Mouse (Mus musculus): ENCODE results near the gene Ddx18. TPM values are rescaled to one million over a fixed set of nuclear protein-coding genes. Genes with fewer than 3 reads are reported as not detected.

Ddx18 gene
- 52.7 and 60.1 TPM in 2 replicates for polyA plus RNA-seq (2012; rRNA removed)

GRCm38 (mm10) chr1:121567521-121568489, at the start of gene Ddx18:
Gene Ddx18, minus strand, starts transcription at chr1:121567989.
- H3K4me3 ChIP-seq (ENCODE audit: control insufficient read depth, insufficient read depth, low read length), result peak within 1 kb of the TSS; percentile 96
- peaks cover 3% of the 10 kb centered on the region; the same call in 1 of the 2 replicates for H3K4me1 ChIP-seq (replicated peaks; ENCODE audit: control insufficient read depth, insufficient read depth, low read length)
- TF ChIP-seq CTCF (IDR thresholded peaks at IDR 0.05; ENCODE audit: borderline replicate concordance, control insufficient read depth, extremely low read depth, insufficient read depth, low read length, poor library complexity) (peak; percentile 85), POLR2A (IDR thresholded peaks at IDR 0.05; ENCODE audit: control insufficient read depth, extremely low read depth, insufficient read depth, low read length, poor library complexity) (no peak; the same call in 1 of the 2 replicates)
- H3K36me3 ChIP-seq (ENCODE audit: control insufficient read depth, insufficient read depth, low read length), result peaks cover 23% of the 10 kb centered on the region
- no peak within 1 kb of the TSS for H3K27ac ChIP-seq (ENCODE audit: control insufficient read depth, insufficient read depth, low read length)
- peak; percentile 96 for DNase-seq
- no peaks in the 10 kb centered on the region for H3K27me3 ChIP-seq (ENCODE audit: control insufficient read depth, insufficient read depth, low read length)
- WGBS, result 8% methylated on average over 53 of the region's 53 CpGs

- no peaks in the 10 kb centered on the region for H3K36me3 ChIP-seq (ENCODE audit: control insufficient read depth, insufficient read depth, low read length)
- WGBS, result 41% methylated on average over 7 of the region's 7 CpGs
- DNase-seq, result peak; percentile 12
- peak overlapping the region; percentile 71 for H3K27ac ChIP-seq (ENCODE audit: control insufficient read depth, insufficient read depth, low read length)
- TF ChIP-seq CTCF (IDR thresholded peaks at IDR 0.05; ENCODE audit: borderline replicate concordance, control insufficient read depth, extremely low read depth, insufficient read depth, low read length, poor library complexity) (no peak), POLR2A (IDR thresholded peaks at IDR 0.05; ENCODE audit: control insufficient read depth, extremely low read depth, insufficient read depth, low read length, poor library complexity) (no peak)
- H3K4me3 ChIP-seq (ENCODE audit: control insufficient read depth, insufficient read depth, low read length), result no peak overlapping the region
- peaks cover 8% of the 10 kb centered on the region for H3K4me1 ChIP-seq (replicated peaks; ENCODE audit: control insufficient read depth, insufficient read depth, low read length)
- no peaks in the 10 kb centered on the region for H3K27me3 ChIP-seq (ENCODE audit: control insufficient read depth, insufficient read depth, low read length)
Observed at GRCm38 (mm10) chr1:121608000-121608399, 40.2 kb upstream of the Ddx18 start.

GRCm38 (mm10) chr1:121605118-121605517, 37.3 kb upstream of the Ddx18 start:
- H3K36me3 ChIP-seq (ENCODE audit: control insufficient read depth, insufficient read depth, low read length), result no peaks in the 10 kb centered on the region
- TF ChIP-seq POLR2A (IDR thresholded peaks at IDR 0.05; ENCODE audit: control insufficient read depth, extremely low read depth, insufficient read depth, low read length, poor library complexity), result no peak
- H3K4me3 ChIP-seq (ENCODE audit: control insufficient read depth, insufficient read depth, low read length), result no peak overlapping the region
- H3K4me1 ChIP-seq (replicated peaks; ENCODE audit: control insufficient read depth, insufficient read depth, low read length), result peaks cover 8% of the 10 kb centered on the region
- no peak for DNase-seq
- 81% methylated on average over 6 of the region's 6 CpGs for WGBS
- no peaks in the 10 kb centered on the region for H3K27me3 ChIP-seq (ENCODE audit: control insufficient read depth, insufficient read depth, low read length)
- no peak overlapping the region for H3K27ac ChIP-seq (ENCODE audit: control insufficient read depth, insufficient read depth, low read length)

GRCm38 (mm10) chr1:121601893-121602292, 34.1 kb upstream of the Ddx18 start:
- Histone ChIP-seq H3K36me3 (ENCODE audit: control insufficient read depth, insufficient read depth, low read length) (no peaks in the 10 kb centered on the region), H3K4me3 (ENCODE audit: control insufficient read depth, insufficient read depth, low read length) (no peak overlapping the region), H3K27me3 (ENCODE audit: control insufficient read depth, insufficient read depth, low read length) (no peaks in the 10 kb centered on the region), H3K4me1 (replicated peaks; ENCODE audit: control insufficient read depth, insufficient read depth, low read length) (peaks cover 6% of the 10 kb centered on the region), H3K27ac (ENCODE audit: control insufficient read depth, insufficient read depth, low read length) (no peak overlapping the region; the same call in 1 of the 2 replicates)
- 90% methylated on average over 6 of the region's 6 CpGs for whole genome bisulfite sequencing
- no peak for TF ChIP-seq POLR2A (IDR thresholded peaks at IDR 0.05; ENCODE audit: control insufficient read depth, extremely low read depth, insufficient read depth, low read length, poor library complexity)
- TF ChIP-seq CTCF (IDR thresholded peaks at IDR 0.05; ENCODE audit: borderline replicate concordance, control insufficient read depth, extremely low read depth, insufficient read depth, low read length, poor library complexity), result no peak
- no peak for DNase-seq

- peak; percentile 25 for DNase-seq
- Histone ChIP-seq H3K36me3 (ENCODE audit: control insufficient read depth, insufficient read depth, low read length) (no peaks in the 10 kb centered on the region), H3K27ac (ENCODE audit: control insufficient read depth, insufficient read depth, low read length) (no peak overlapping the region), H3K27me3 (ENCODE audit: control insufficient read depth, insufficient read depth, low read length) (no peaks in the 10 kb centered on the region), H3K4me3 (ENCODE audit: control insufficient read depth, insufficient read depth, low read length) (no peak overlapping the region), H3K4me1 (replicated peaks; ENCODE audit: control insufficient read depth, insufficient read depth, low read length) (peaks cover 6% of the 10 kb centered on the region)
- 43% methylated on average over 1 of the region's 1 CpGs for WGBS
- TF ChIP-seq CTCF (IDR thresholded peaks at IDR 0.05; ENCODE audit: borderline replicate concordance, control insufficient read depth, extremely low read depth, insufficient read depth, low read length, poor library complexity), result no peak
- TF ChIP-seq POLR2A (IDR thresholded peaks at IDR 0.05; ENCODE audit: control insufficient read depth, extremely low read depth, insufficient read depth, low read length, poor library complexity), result no peak
Observed at GRCm38 (mm10) chr1:121601084-121601483, 33.3 kb upstream of the Ddx18 start.

- H3K27me3 ChIP-seq (ENCODE audit: control insufficient read depth, insufficient read depth, low read length), result no peaks in the 10 kb centered on the region
- peaks cover 10% of the 10 kb centered on the region for H3K4me1 ChIP-seq (replicated peaks; ENCODE audit: control insufficient read depth, insufficient read depth, low read length)
- no peaks in the 10 kb centered on the region for H3K36me3 ChIP-seq (ENCODE audit: control insufficient read depth, insufficient read depth, low read length)
- peak overlapping the region; percentile 73 for H3K27ac ChIP-seq (ENCODE audit: control insufficient read depth, insufficient read depth, low read length)
- no peak for TF ChIP-seq POLR2A (IDR thresholded peaks at IDR 0.05; ENCODE audit: control insufficient read depth, extremely low read depth, insufficient read depth, low read length, poor library complexity)
- TF ChIP-seq CTCF (IDR thresholded peaks at IDR 0.05; ENCODE audit: borderline replicate concordance, control insufficient read depth, extremely low read depth, insufficient read depth, low read length, poor library complexity), result no peak
- no peak overlapping the region for H3K4me3 ChIP-seq (ENCODE audit: control insufficient read depth, insufficient read depth, low read length)
- 18% methylated on average over 3 of the region's 3 CpGs for WGBS
- peak; percentile 51 for DNase-seq
Observed at GRCm38 (mm10) chr1:121598421-121598820, 30.6 kb upstream of the Ddx18 start.
